Mouse (Mus musculus) testis, adult 2 months (tissue): ENCODE measurements around the gene Gpr45. TPM values are rescaled to one million over a fixed set of nuclear protein-coding genes. Genes with fewer than 3 reads are reported as not detected.

Experiments
- H3K27ac ChIP-seq: fragments of 200-500 bp; 2 replicates; pipeline ENCODE4 v1.5.1; 2012; ENCODE audit warnings: low read depth, low read length; ENCODE audit not compliant: control insufficient read depth, insufficient read depth
- H3K27me3 ChIP-seq: fragments of 200-500 bp; 2 replicates; pipeline ENCODE4 v1.6.1; 2012; ENCODE audit warnings: mild to moderate bottlenecking, low read length, moderate library complexity; ENCODE audit not compliant: control insufficient read depth, insufficient read depth
- H3K36me3 ChIP-seq: fragments of 200-500 bp; 2 replicates; pipeline ENCODE4 v1.6.1; 2012; ENCODE audit warnings: mild to moderate bottlenecking, low read length; ENCODE audit not compliant: control insufficient read depth, insufficient read depth
- H3K4me1 ChIP-seq: fragments of 200-500 bp; 2 replicates; pipeline ENCODE4 v1.6.1; 2012; ENCODE audit warnings: low read length; ENCODE audit not compliant: control insufficient read depth, insufficient read depth
- H3K4me3 ChIP-seq: fragments of 200-500 bp; 2 replicates; pipeline ENCODE4 v1.5.1; 2012; ENCODE audit warnings: low read depth, mild to moderate bottlenecking, low read length, moderate library complexity, mixed read lengths; ENCODE audit not compliant: control insufficient read depth
- CTCF ChIP-seq: fragments of 200-500 bp; IDR thresholded peaks from 2 replicates; pipeline ENCODE4 v1.5.1; 2012; ENCODE audit warnings: low read depth, mild to moderate bottlenecking, inconsistent platforms, low read length, moderate library complexity; ENCODE audit not compliant: control insufficient read depth, insufficient read depth, insufficient replicate concordance
- POLR2A ChIP-seq: fragments of 200-500 bp; IDR thresholded peaks from 2 replicates; pipeline ENCODE4 v1.6.1; 2012; ENCODE audit warnings: low read depth, mild to moderate bottlenecking, inconsistent platforms, low read length, moderate library complexity; ENCODE audit not compliant: control insufficient read depth
- polyA plus RNA-seq: library from polyadenylated mRNA; depleted of rRNA; stranded (reverse); fragments of >200 nt; gene quantifications from 2 replicates; pipeline ENCODE4 v1.2.3, GENCODE M21; 2012; rRNA removed

The Gpr45 gene
- polyA plus RNA-seq, 1 experiment, result 0.57 TPM

- Histone ChIP-seq H3K27me3 (no peaks in the 10 kb centered on the region), H3K4me3 (no peak overlapping the region), H3K36me3 (no peaks in the 10 kb centered on the region), H3K4me1 (no peaks in the 10 kb centered on the region), H3K27ac (no peak overlapping the region)
- no peak for TF ChIP-seq CTCF
- TF ChIP-seq POLR2A, result no peak
Observed at GRCm38 (mm10) chr1:43074791-43075190, 122.1 kb downstream of the Gpr45 start.

GRCm38 (mm10) chr1:43078124-43078523 is 125.5 kb downstream of the Gpr45 start:
- no peaks in the 10 kb centered on the region for H3K36me3 ChIP-seq
- no peak overlapping the region for H3K4me3 ChIP-seq
- no peaks in the 10 kb centered on the region for H3K4me1 ChIP-seq
- H3K27me3 ChIP-seq, result no peaks in the 10 kb centered on the region
- TF ChIP-seq POLR2A (no peak), CTCF (no peak)
- H3K27ac ChIP-seq, result no peak overlapping the region

GRCm38 (mm10) chr1:43082946-43083345 is 130.3 kb downstream of the Gpr45 start:
- Histone ChIP-seq H3K27me3 (no peaks in the 10 kb centered on the region), H3K36me3 (no peaks in the 10 kb centered on the region), H3K4me1 (no peaks in the 10 kb centered on the region), H3K27ac (no peak overlapping the region), H3K4me3 (no peak overlapping the region)
- TF ChIP-seq CTCF (no peak), POLR2A (no peak)

Other genes starting within 250 kb of the Gpr45 start
- 24.1 and 24.3 TPM in 2 replicates for gene Mrps9, start 101.6 kb upstream of the Gpr45 start, polyA plus RNA-seq
- gene Tgfbrap1, start 145.8 kb downstream of the Gpr45 start, polyA plus RNA-seq, result 7.4 and 8.0 TPM in 2 replicates
- gene AI597479, start 145.8 kb downstream of the Gpr45 start, polyA plus RNA-seq, result 8.6 and 10.7 TPM in 2 replicates
- gene Fhl2, start 244.1 kb downstream of the Gpr45 start, polyA plus RNA-seq, result 12.1 and 13.7 TPM in 2 replicates